In the genomic region with DNA sequence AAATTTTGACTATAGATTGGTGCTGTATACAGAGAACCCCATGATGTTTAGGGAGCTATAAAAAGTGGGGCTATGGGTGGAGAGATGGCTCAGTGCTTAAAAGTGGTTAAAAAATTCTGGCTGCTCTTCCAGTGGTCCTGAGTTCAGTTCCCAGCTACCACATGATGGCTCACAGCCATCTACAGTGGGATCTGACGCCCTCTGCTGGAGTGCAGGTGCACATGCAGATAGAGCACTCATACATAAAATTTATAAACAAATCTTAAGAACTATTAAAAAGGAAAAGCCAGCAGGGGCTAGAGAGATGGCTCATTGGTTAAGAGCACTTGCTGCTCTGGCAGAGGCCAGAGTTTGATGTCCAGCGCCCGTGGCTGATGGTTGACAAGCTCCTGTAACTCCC, we compare ENCODE assay signal across 14 mouse cellular contexts. TPM values are rescaled to one million over a fixed set of nuclear protein-coding genes. Genes with fewer than 3 reads are reported as not detected.
DNase-seq lines count a peak whose midpoint lies in the region; ATAC-seq and TF ChIP-seq lines count a peak whose summit lies in the region.
"Had no signal": no experiment of that assay in that cellular context is flagged by ENCODE, and none has a peak within 500 bp of the region (broad histone marks: within the 10 kb centered on the region; RNA-seq: fewer than 3 reads in every experiment).

No protein-coding gene starts in this region.

- no peak for TF ChIP-seq EP300 in liver, postnatal 0 days (IDR thresholded peaks at IDR 0.05; ENCODE audit: low read depth)

- H3K4me1 ChIP-seq in liver, adult 2 months (ENCODE audit: control insufficient read depth, insufficient read depth, low read length) = 0 out of 2 replicates have a peak, but pooled peaks cover 3% of the 10 kb centered on the region
- peaks cover 7% of the 10 kb centered on the region for H3K4me1 ChIP-seq in liver, embryonic 12.5 days
- H3K4me1 ChIP-seq in G1E (ENCODE audit: insufficient read depth, low read depth, low read length) = peaks cover 15% of the 10 kb centered on the region
- H3K4me1 ChIP-seq in liver, postnatal 0 days (ENCODE audit: insufficient read depth) = no peaks in the 10 kb centered on the region
- H3K4me1 ChIP-seq: hindbrain, embryonic 10.5 days had no signal

- intact Hi-C loops in gastrocnemius, adult 2 months (cut with DNase I) = no loop called here
- intact Hi-C loops in gastrocnemius, postnatal 36 days (cut with DNase I) = no loop called here

- TF ChIP-seq CTCF in gastrocnemius, adult 2 months (IDR thresholded peaks at IDR 0.05) = peak; percentile 52
- TF ChIP-seq CTCF in liver, adult 2 months (IDR thresholded peaks at IDR 0.05; ENCODE audit: low read depth, low read length) = peak; percentile 67
- TF ChIP-seq CTCF in G1E (IDR thresholded peaks at IDR 0.05; ENCODE audit: low read depth, low read length) = 0 out of 2 replicates have a peak, but pooled peaks have one; percentile 9
- TF ChIP-seq CTCF in liver, postnatal 0 days (IDR thresholded peaks at IDR 0.05; ENCODE audit: low read depth) = peak; percentile 55

- no peaks in the 10 kb centered on the region for H3K9me3 ChIP-seq in liver, embryonic 12.5 days (replicated peaks)
- no peaks in the 10 kb centered on the region for H3K9me3 ChIP-seq in G1E (replicated peaks)
- H3K9me3 ChIP-seq in liver, postnatal 0 days (ENCODE audit: low read length) = no peaks in the 10 kb centered on the region
- H3K9me3 ChIP-seq: forebrain, embryonic 15.5 days; hindbrain, embryonic 10.5 days had no signal

- H3K9ac ChIP-seq in liver, adult 2 months (ENCODE audit: low read depth, low read length) = no peak overlapping the region
- no peak overlapping the region for H3K9ac ChIP-seq in liver, embryonic 12.5 days
- no peak overlapping the region for H3K9ac ChIP-seq in liver, postnatal 0 days (replicated peaks)
- H3K9ac ChIP-seq: embryonic facial prominence, embryonic 13.5 days; forebrain, embryonic 15.5 days had no signal

- H3K4me3 ChIP-seq in gastrocnemius, adult 2 months = no peak overlapping the region
- H3K4me3 ChIP-seq in liver, adult 2 months (ENCODE audit: insufficient read depth, low read depth, low read length) = no peak overlapping the region
- no peak overlapping the region for H3K4me3 ChIP-seq in liver, embryonic 12.5 days
- H3K4me3 ChIP-seq in G1E (ENCODE audit: low read depth, low read length) = no peak overlapping the region
- no peak overlapping the region for H3K4me3 ChIP-seq in liver, postnatal 0 days (ENCODE audit: low read depth, low read length)
- H3K4me3 ChIP-seq: embryonic facial prominence, embryonic 13.5 days; forebrain, embryonic 15.5 days; hindbrain, embryonic 10.5 days had no signal

- peaks cover 55% of the 10 kb centered on the region for H3K36me3 ChIP-seq in liver, adult 2 months (ENCODE audit: control insufficient read depth, insufficient read depth, low read length)
- peaks cover 89% of the 10 kb centered on the region for H3K36me3 ChIP-seq in liver, embryonic 12.5 days
- H3K36me3 ChIP-seq in G1E (replicated peaks) = peaks cover 92% of the 10 kb centered on the region
- H3K36me3 ChIP-seq in liver, postnatal 0 days (replicated peaks; ENCODE audit: insufficient read depth, low read length) = peaks cover 67% of the 10 kb centered on the region

- ATAC-seq in liver, embryonic 12.5 days = no peak
- no peak for ATAC-seq in G1E (ENCODE audit: extremely low read depth, insufficient number of reproducible peaks, low FRiP score, poor library complexity, severe bottlenecking)
- ATAC-seq in liver, postnatal 0 days = no peak
- ATAC-seq: forebrain, embryonic 15.5 days had no signal

- no peak overlapping the region for H3K27ac ChIP-seq in gastrocnemius, adult 2 months
- H3K27ac ChIP-seq in liver, adult 2 months (replicated peaks; ENCODE audit: insufficient read depth, low read depth, low read length) = no peak overlapping the region
- H3K27ac ChIP-seq in liver, embryonic 12.5 days = no peak overlapping the region
- H3K27ac ChIP-seq in liver, postnatal 0 days (ENCODE audit: low read depth) = no peak overlapping the region
- H3K27ac ChIP-seq: embryonic facial prominence, embryonic 13.5 days; forebrain, embryonic 15.5 days; hindbrain, embryonic 10.5 days had no signal

- 96% methylated on average over 3 of the region's 3 CpGs for WGBS in liver, adult 2 months
- 88% methylated on average over 3 of the region's 3 CpGs for WGBS in liver, embryonic 12.5 days (ENCODE audit: insufficient replicate concordance)
- 90% methylated on average over 3 of the region's 3 CpGs for WGBS in liver, postnatal 0 days (ENCODE audit: insufficient replicate concordance)

- no peak overlapping the region for H3K4me2 ChIP-seq in liver, embryonic 12.5 days
- H3K4me2 ChIP-seq in liver, postnatal 0 days (ENCODE audit: low read depth, low read length) = no peak overlapping the region
- H3K4me2 ChIP-seq: embryonic facial prominence, embryonic 13.5 days; forebrain, embryonic 15.5 days had no signal

- H3K27me3 ChIP-seq in liver, adult 2 months (ENCODE audit: control insufficient read depth, insufficient read depth, low read length) = no peaks in the 10 kb centered on the region
- no peaks in the 10 kb centered on the region for H3K27me3 ChIP-seq in liver, embryonic 12.5 days (replicated peaks)
- no peaks in the 10 kb centered on the region for H3K27me3 ChIP-seq in G1E (ENCODE audit: insufficient read depth, low read length)
- no peaks in the 10 kb centered on the region for H3K27me3 ChIP-seq in liver, postnatal 0 days (ENCODE audit: insufficient read depth, low read length)
- H3K27me3 ChIP-seq: embryonic facial prominence, embryonic 13.5 days; forebrain, embryonic 15.5 days had no signal

- no peaks in the 10 kb centered on the region for H3K79me2 ChIP-seq in liver, adult 2 months (ENCODE audit: control insufficient read depth, insufficient read depth, low read length)

- DNase-seq in gastrocnemius, adult 2 months = no peak
- DNase-seq in gastrocnemius, postnatal 36 days = no peak
- no peak for DNase-seq in liver, adult 2 months (ENCODE audit: extremely low read depth, low read depth, low spot score)
- no peak for DNase-seq in G1E (ENCODE audit: low spot score)
- DNase-seq in liver, postnatal 0 days = no peak
- no peak for DNase-seq in thymus, postnatal 0 days (ENCODE audit: low spot score)
- DNase-seq in gastrocnemius, postnatal 25 days = no peak
- DNase-seq: cerebellum, postnatal 14 days; heart, adult 18-20 months; right cerebral cortex, postnatal 25 days had no signal

- no peak for TF ChIP-seq POLR2A in liver, adult 2 months (IDR thresholded peaks at IDR 0.05; ENCODE audit: extremely low read depth, insufficient read depth, low read length)

RNA-seq across cellular contexts. Expression of gene Ak3, which starts 28.1 kb away (rescaled TPM):
- 10 to 100 TPM; 38.1 to 54.4 TPM for total RNA-seq in gastrocnemius, adult 2 months (2021)
- 10 to 100 TPM; 47.4 to 49.0 TPM for total RNA-seq in gastrocnemius, postnatal 36 days (2021)
- total RNA-seq in liver, adult 2 months (2014; rRNA removed) = 241 and 247 TPM in 2 replicates
- polyA plus RNA-seq in liver, adult 2 months (2012; rRNA removed) = 183 and 205 TPM in 2 replicates
- 56.9 and 59.3 TPM in 2 replicates for polyA plus RNA-seq in liver, embryonic 12.5 days (2016; fragmentation: Nextera tagmentation; extraction: Ambion mirVana)
- total RNA-seq in G1E (2014; fragmentation: Nextera tagmentation) (158 and 165 TPM in 2 replicates), G1E (2017) (68.5 and 77.6 TPM in 2 replicates)
- polyA plus RNA-seq in G1E (2012) = 27.2 and 37.6 TPM in 2 replicates
- 48.1 and 49.9 TPM in 2 replicates for polyA plus RNA-seq in liver, postnatal 0 days (2015; fragmentation: Nextera tagmentation; extraction: Ambion mirVana)
- 56.1 and 59.4 TPM in 2 replicates for polyA plus RNA-seq in thymus, postnatal 0 days (2015; fragmentation: Nextera tagmentation; extraction: Ambion mirVana)
- total RNA-seq in gastrocnemius, postnatal 25 days (2021) = 10 to 100 TPM; 53.8 to 55.3 TPM

RNA-seq across cellular contexts. Expression of gene Cdc37l1, which starts 29.5 kb away (rescaled TPM):
- total RNA-seq in gastrocnemius, adult 2 months (2021) = 10 to 100 TPM; 44.8 to 55.5 TPM
- 10 to 100 TPM; 40.5 to 40.6 TPM for total RNA-seq in gastrocnemius, postnatal 36 days (2021)
- total RNA-seq in liver, adult 2 months (2014; rRNA removed) = 33.5 and 37.3 TPM in 2 replicates
- polyA plus RNA-seq in liver, adult 2 months (2012; rRNA removed) = 6.8 and 8.6 TPM in 2 replicates
- polyA plus RNA-seq in liver, embryonic 12.5 days (2016; fragmentation: Nextera tagmentation; extraction: Ambion mirVana) = 17.8 and 18.1 TPM in 2 replicates
- total RNA-seq in G1E (2014; fragmentation: Nextera tagmentation) (83.8 and 84.1 TPM in 2 replicates), G1E (2017) (59.7 and 64.7 TPM in 2 replicates)
- polyA plus RNA-seq in G1E (2012) = 4.7 and 5.1 TPM in 2 replicates
- polyA plus RNA-seq in liver, postnatal 0 days (2015; fragmentation: Nextera tagmentation; extraction: Ambion mirVana) = 10.0 and 10.2 TPM in 2 replicates
- 27.2 and 32.2 TPM in 2 replicates for polyA plus RNA-seq in thymus, postnatal 0 days (2015; fragmentation: Nextera tagmentation; extraction: Ambion mirVana)
- total RNA-seq in gastrocnemius, postnatal 25 days (2021) = 10 to 100 TPM; 35.7 to 41.4 TPM

RNA-seq across cellular contexts. Expression of gene 4430402I18Rik, which starts 52.0 kb away (rescaled TPM):
- 1 to 10 TPM; 2.1 to 2.6 TPM for total RNA-seq in gastrocnemius, adult 2 months (2021)
- under 1 TPM; 0.54 to 0.87 TPM for total RNA-seq in gastrocnemius, postnatal 36 days (2021)
- total RNA-seq in liver, adult 2 months (2014; rRNA removed) = 1.8 and 1.9 TPM in 2 replicates
- 2.8 and 3.4 TPM in 2 replicates for polyA plus RNA-seq in liver, adult 2 months (2012; rRNA removed)
- polyA plus RNA-seq in liver, embryonic 12.5 days (2016; fragmentation: Nextera tagmentation; extraction: Ambion mirVana) = 0.85 and 1.0 TPM in 2 replicates
- not detected in 2 replicates for total RNA-seq in G1E (2014; fragmentation: Nextera tagmentation)
- total RNA-seq in G1E (2017) = 0.38 TPM in 1 of 2 replicates, not detected in the other
- not detected in 2 replicates for polyA plus RNA-seq in G1E (2012)
- 8.1 and 10.9 TPM in 2 replicates for polyA plus RNA-seq in liver, postnatal 0 days (2015; fragmentation: Nextera tagmentation; extraction: Ambion mirVana)
- polyA plus RNA-seq in thymus, postnatal 0 days (2015; fragmentation: Nextera tagmentation; extraction: Ambion mirVana) = 0.42 and 0.83 TPM in 2 replicates
- under 1 TPM; 0.56 to 0.67 TPM for total RNA-seq in gastrocnemius, postnatal 25 days (2021)

RNA-seq across cellular contexts. Expression of gene Plpp6, which starts 55.9 kb away (rescaled TPM):
- total RNA-seq in gastrocnemius, adult 2 months (2021) = 1 to 10 TPM; 1.8 to 1.9 TPM
- 1 to 10 TPM; 1.6 to 1.9 TPM for total RNA-seq in gastrocnemius, postnatal 36 days (2021)
- total RNA-seq in liver, adult 2 months (2014; rRNA removed) = 6.9 and 7.2 TPM in 2 replicates
- polyA plus RNA-seq in liver, adult 2 months (2012; rRNA removed) = 8.3 and 9.4 TPM in 2 replicates
- polyA plus RNA-seq in liver, embryonic 12.5 days (2016; fragmentation: Nextera tagmentation; extraction: Ambion mirVana) = 2.7 and 3.1 TPM in 2 replicates
- total RNA-seq in G1E (2014; fragmentation: Nextera tagmentation) = 25.5 and 31.2 TPM in 2 replicates
- total RNA-seq in G1E (2017) = 7.1 and 8.7 TPM in 2 replicates
- 5.8 and 6.4 TPM in 2 replicates for polyA plus RNA-seq in G1E (2012)
- polyA plus RNA-seq in liver, postnatal 0 days (2015; fragmentation: Nextera tagmentation; extraction: Ambion mirVana) = 4.7 and 5.7 TPM in 2 replicates
- 8.5 TPM in 2 replicates for polyA plus RNA-seq in thymus, postnatal 0 days (2015; fragmentation: Nextera tagmentation; extraction: Ambion mirVana)
- 1 to 10 TPM; 1.5 to 2.0 TPM for total RNA-seq in gastrocnemius, postnatal 25 days (2021)

Comparison
In these comparisons a context has a peak if more than half of its experiments do, and no peak if none do; other contexts are left out.
1. CTCF ChIP-seq: peak in every context shown above with its lines; median percentile 67 in liver, adult 2 months; 55 in liver, postnatal 0 days; 52 in gastrocnemius, adult 2 months; 9 in G1E.